15 mouse cellular contexts compared by ENCODE assay signal in the genomic region with DNA sequence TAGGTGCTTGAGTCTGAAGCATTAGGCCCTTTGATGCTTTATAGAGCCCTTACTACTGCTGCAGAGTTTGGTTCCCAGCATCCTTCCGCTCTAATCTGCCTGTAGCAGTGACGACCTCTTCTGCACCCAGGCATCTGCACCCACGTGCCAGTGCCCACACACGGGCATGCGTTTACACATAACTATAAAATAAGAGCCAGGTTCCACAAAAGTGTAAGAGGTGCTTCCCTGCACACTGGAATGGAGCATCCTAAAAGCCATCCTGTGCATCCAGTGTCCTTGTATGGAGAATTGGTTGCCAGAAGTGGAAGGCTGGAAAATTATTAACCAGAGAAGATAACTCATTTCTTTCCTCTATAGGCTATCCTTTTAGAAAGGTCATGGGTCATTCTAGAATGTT. TPM values are rescaled to one million over a fixed set of nuclear protein-coding genes. Genes with fewer than 3 reads are reported as not detected.
DNase-seq lines count a peak whose midpoint lies in the region; ATAC-seq and TF ChIP-seq lines count a peak whose summit lies in the region.
"Had no signal": no experiment of that assay in that cellular context is flagged by ENCODE, and none has a peak within 500 bp of the region (broad histone marks: within the 10 kb centered on the region; RNA-seq: fewer than 3 reads in every experiment).

No protein-coding gene starts in this region.

- WGBS in heart, postnatal 0 days = 88% methylated on average over 5 of the region's 5 CpGs
- 92% methylated on average over 5 of the region's 5 CpGs for WGBS in midbrain, embryonic 13.5 days
- 94% methylated on average over 5 of the region's 5 CpGs for WGBS in midbrain, embryonic 15.5 days
- WGBS in embryonic facial prominence, embryonic 13.5 days = 91% methylated on average over 5 of the region's 5 CpGs

- peaks cover 31% of the 10 kb centered on the region for H3K36me3 ChIP-seq in heart, postnatal 0 days (replicated peaks; ENCODE audit: control insufficient read depth, insufficient read depth, low read length)
- peaks cover 43% of the 10 kb centered on the region for H3K36me3 ChIP-seq in midbrain, embryonic 13.5 days
- peaks cover 23% of the 10 kb centered on the region for H3K36me3 ChIP-seq in midbrain, embryonic 15.5 days (replicated peaks)
- H3K36me3 ChIP-seq in embryonic facial prominence, embryonic 13.5 days = peaks cover 42% of the 10 kb centered on the region

- H3K4me1 ChIP-seq in heart, postnatal 0 days (ENCODE audit: control insufficient read depth, insufficient read depth) = peaks cover 20% of the 10 kb centered on the region
- H3K4me1 ChIP-seq in midbrain, embryonic 13.5 days (replicated peaks) = peaks cover 37% of the 10 kb centered on the region
- peaks cover 35% of the 10 kb centered on the region for H3K4me1 ChIP-seq in midbrain, embryonic 15.5 days
- peaks cover 24% of the 10 kb centered on the region for H3K4me1 ChIP-seq in embryonic facial prominence, embryonic 13.5 days

- H3K4me2 ChIP-seq in heart, postnatal 0 days (ENCODE audit: low read depth, low read length) = no peak overlapping the region
- no peak overlapping the region for H3K4me2 ChIP-seq in midbrain, embryonic 13.5 days (replicated peaks)
- H3K4me2 ChIP-seq in midbrain, embryonic 15.5 days = no peak overlapping the region
- H3K4me2 ChIP-seq in embryonic facial prominence, embryonic 13.5 days = no peak overlapping the region

- no peak for TF ChIP-seq EP300 in heart, postnatal 0 days (IDR thresholded peaks at IDR 0.05; ENCODE audit: low read depth)

- ATAC-seq in heart, postnatal 0 days (ENCODE audit: insufficient read depth, low read depth) = no peak
- no peak for ATAC-seq in midbrain, embryonic 13.5 days
- ATAC-seq in midbrain, embryonic 15.5 days (replicated peaks) = no peak
- no peak for ATAC-seq in embryonic facial prominence, embryonic 13.5 days (ENCODE audit: insufficient number of reproducible peaks, insufficient read depth, low FRiP score, low TSS enrichment, low read depth)

- no peaks in the 10 kb centered on the region for H3K27me3 ChIP-seq in heart, postnatal 0 days (ENCODE audit: control insufficient read depth, insufficient read depth, low read length)
- H3K27me3 ChIP-seq in midbrain, embryonic 13.5 days = peaks cover 6% of the 10 kb centered on the region
- no peaks in the 10 kb centered on the region for H3K27me3 ChIP-seq in midbrain, embryonic 15.5 days (replicated peaks)
- peaks cover 3% of the 10 kb centered on the region; the same call in 1 of the 2 replicates for H3K27me3 ChIP-seq in embryonic facial prominence, embryonic 13.5 days

- DNase-seq in heart, postnatal 0 days (ENCODE audit: low spot score) = no peak
- DNase-seq in heart, postnatal 36 days = no peak
- no peak for DNase-seq in right cerebral cortex, postnatal 4 days
- DNase-seq in adrenal gland, adult 18-20 months (ENCODE audit: low spot score in 2 of 2) = no peak
- DNase-seq: adrenal gland, adult 8-10 months; heart, adult 18-20 months; kidney, adult 11 months; kidney, postnatal 4 days; right cerebral cortex, postnatal 25 days had no signal

- H3K27ac ChIP-seq in heart, postnatal 0 days (ENCODE audit: low read depth) = 0 out of 2 replicates have a peak overlapping the region, but pooled peaks have one; percentile 95
- H3K27ac ChIP-seq in midbrain, embryonic 13.5 days = no peak overlapping the region
- no peak overlapping the region for H3K27ac ChIP-seq in midbrain, embryonic 15.5 days
- H3K27ac ChIP-seq in embryonic facial prominence, embryonic 13.5 days = no peak overlapping the region; the same call in 1 of the 2 replicates
- H3K27ac ChIP-seq: embryonic facial prominence, embryonic 12.5 days; hindbrain, embryonic 12.5 days had no signal

- no peak overlapping the region for H3K4me3 ChIP-seq in heart, postnatal 0 days (ENCODE audit: low read depth, low read length)
- no peak overlapping the region for H3K4me3 ChIP-seq in midbrain, embryonic 13.5 days (replicated peaks)
- no peak overlapping the region for H3K4me3 ChIP-seq in midbrain, embryonic 15.5 days
- no peak overlapping the region for H3K4me3 ChIP-seq in embryonic facial prominence, embryonic 13.5 days
- H3K4me3 ChIP-seq: embryonic facial prominence, embryonic 12.5 days; hindbrain, embryonic 12.5 days had no signal

- 0 out of 2 replicates have a peak overlapping the region, but pooled peaks have one; percentile 10 for H3K9ac ChIP-seq in heart, postnatal 0 days (replicated peaks; ENCODE audit: low read depth, low read length)
- H3K9ac ChIP-seq in midbrain, embryonic 13.5 days (replicated peaks) = peak overlapping the region; percentile 91; the same call in 1 of the 2 replicates
- no peak overlapping the region for H3K9ac ChIP-seq in midbrain, embryonic 15.5 days
- H3K9ac ChIP-seq in embryonic facial prominence, embryonic 13.5 days = 0 out of 2 replicates have a peak overlapping the region, but pooled peaks have one; percentile 96
- H3K9ac ChIP-seq: embryonic facial prominence, embryonic 12.5 days; hindbrain, embryonic 12.5 days had no signal

- no peaks in the 10 kb centered on the region for H3K9me3 ChIP-seq in heart, postnatal 0 days (replicated peaks; ENCODE audit: control insufficient read depth, low read length)
- no peaks in the 10 kb centered on the region for H3K9me3 ChIP-seq in midbrain, embryonic 13.5 days
- no peaks in the 10 kb centered on the region for H3K9me3 ChIP-seq in midbrain, embryonic 15.5 days
- H3K9me3 ChIP-seq in embryonic facial prominence, embryonic 13.5 days = no peaks in the 10 kb centered on the region
- H3K9me3 ChIP-seq: embryonic facial prominence, embryonic 12.5 days; hindbrain, embryonic 12.5 days had no signal

- no peak for TF ChIP-seq CTCF in heart, postnatal 0 days (IDR thresholded peaks at IDR 0.05; ENCODE audit: low read depth)

- intact Hi-C loops in heart, postnatal 36 days (cut with DNase I) = loop anchor here (5.0 kb wide), 1 partner anchor 241 kb away; no protein-coding TSS in a partner anchor

RNA-seq across cellular contexts. Expression of a gene that starts 2.8 kb away (rescaled TPM):
- 331 and 650 TPM in 2 replicates for total RNA-seq in heart, postnatal 0 days (2014; rRNA removed; ENCODE audit: low replicate concordance)
- polyA plus RNA-seq in heart, postnatal 0 days (2015; fragmentation: Nextera tagmentation; extraction: Ambion mirVana) = 773 and 797 TPM in 2 replicates
- total RNA-seq in heart, postnatal 36 days (2021) = 100 to 1,000 TPM; 567 to 618 TPM
- 826 and 835 TPM in 2 replicates for polyA plus RNA-seq in midbrain, embryonic 13.5 days (2015; fragmentation: Nextera tagmentation; extraction: Ambion mirVana)
- 628 and 640 TPM in 2 replicates for polyA plus RNA-seq in midbrain, embryonic 15.5 days (2015; fragmentation: Nextera tagmentation; extraction: Ambion mirVana)
- 1,049 and 1,157 TPM in 2 replicates for polyA plus RNA-seq in embryonic facial prominence, embryonic 13.5 days (2015; fragmentation: Nextera tagmentation; extraction: Ambion mirVana)
- total RNA-seq in adrenal gland, adult 18-20 months (2021) = 1,000 to 10,000 TPM; 1,092 to 1,268 TPM

RNA-seq across cellular contexts. Expression of a gene that starts 4.1 kb away (rescaled TPM):
- 12.4 and 17.6 TPM in 2 replicates for total RNA-seq in heart, postnatal 0 days (2014; rRNA removed; ENCODE audit: low replicate concordance)
- 10.5 and 11.8 TPM in 2 replicates for polyA plus RNA-seq in heart, postnatal 0 days (2015; fragmentation: Nextera tagmentation; extraction: Ambion mirVana)
- total RNA-seq in heart, postnatal 36 days (2021) = 1 to 10 TPM; 4.2 to 5.3 TPM
- polyA plus RNA-seq in midbrain, embryonic 13.5 days (2015; fragmentation: Nextera tagmentation; extraction: Ambion mirVana) = 24.2 and 24.6 TPM in 2 replicates
- polyA plus RNA-seq in midbrain, embryonic 15.5 days (2015; fragmentation: Nextera tagmentation; extraction: Ambion mirVana) = 29.4 and 32.3 TPM in 2 replicates
- 17.1 and 18.2 TPM in 2 replicates for polyA plus RNA-seq in embryonic facial prominence, embryonic 13.5 days (2015; fragmentation: Nextera tagmentation; extraction: Ambion mirVana)
- total RNA-seq in adrenal gland, adult 18-20 months (2021) = 10 to 100 TPM; 46.0 to 94.2 TPM

RNA-seq across cellular contexts. Expression of a gene that starts 56.1 kb away (rescaled TPM):
- total RNA-seq in heart, postnatal 0 days (2014; rRNA removed; ENCODE audit: low replicate concordance) = not detected in 2 replicates
- 0.33 and 0.75 TPM in 2 replicates for polyA plus RNA-seq in heart, postnatal 0 days (2015; fragmentation: Nextera tagmentation; extraction: Ambion mirVana)
- total RNA-seq in heart, postnatal 36 days (2021) = under 1 TPM; 0.08 to 0.17 TPM
- polyA plus RNA-seq in midbrain, embryonic 13.5 days (2015; fragmentation: Nextera tagmentation; extraction: Ambion mirVana) = 1.6 and 1.7 TPM in 2 replicates
- 3.0 and 3.4 TPM in 2 replicates for polyA plus RNA-seq in midbrain, embryonic 15.5 days (2015; fragmentation: Nextera tagmentation; extraction: Ambion mirVana)
- polyA plus RNA-seq in embryonic facial prominence, embryonic 13.5 days (2015; fragmentation: Nextera tagmentation; extraction: Ambion mirVana) = 1.1 TPM in 2 replicates
- under 1 TPM; 0.19 to 0.50 TPM for total RNA-seq in adrenal gland, adult 18-20 months (2021)
- total RNA-seq: megakaryocyte-erythroid progenitor cell, adult 5-6 weeks had no signal
